Mouse (Mus musculus) embryo, embryonic 11.5 days (tissue): ENCODE data around the gene Slc1a2.

ENCODE experiments used
- DNase-seq: peaks from one replicate; pipeline ENCODE4 v3.0.0-alpha.2; 2012; ENCODE audit warnings: low read depth, low spot score

Slc1a2 gene

DNA sequence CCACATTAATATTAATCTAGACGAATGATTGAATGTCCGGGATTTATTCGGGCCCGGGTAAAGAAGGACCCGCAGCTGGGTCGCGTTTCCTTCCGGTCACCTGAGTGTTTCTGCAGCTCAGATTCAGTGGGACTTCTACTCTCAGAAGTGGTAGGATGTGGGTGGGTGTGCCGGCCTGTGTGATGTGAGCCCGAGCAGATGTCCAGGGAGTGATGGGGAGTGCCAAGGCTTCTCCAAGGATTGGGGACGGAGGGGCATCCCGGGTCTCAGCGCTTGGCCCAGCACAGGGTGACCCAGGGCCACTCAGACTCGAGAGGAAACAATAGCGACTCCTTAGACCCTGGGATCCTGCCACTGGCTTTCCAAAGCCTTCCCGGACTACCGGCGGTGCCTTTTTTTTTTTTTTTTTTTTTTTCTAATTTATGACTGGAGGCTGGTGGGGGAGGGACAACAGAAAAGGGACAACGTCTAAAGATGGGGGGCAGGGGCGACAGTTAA lies at the start of gene Slc1a2:
Slc1a2 (plus strand) TSS at position 497 of the 498 bp plus-strand sequence.
- no peak for DNase-seq

GRCm38 (mm10) chr2:102610485-102610884 lies 48.0 kb upstream of the Slc1a2 start:
- no peak for DNase-seq

GRCm38 (mm10) chr2:102616637-102617036 lies 41.8 kb upstream of the Slc1a2 start:
- DNase-seq, result no peak

DNA sequence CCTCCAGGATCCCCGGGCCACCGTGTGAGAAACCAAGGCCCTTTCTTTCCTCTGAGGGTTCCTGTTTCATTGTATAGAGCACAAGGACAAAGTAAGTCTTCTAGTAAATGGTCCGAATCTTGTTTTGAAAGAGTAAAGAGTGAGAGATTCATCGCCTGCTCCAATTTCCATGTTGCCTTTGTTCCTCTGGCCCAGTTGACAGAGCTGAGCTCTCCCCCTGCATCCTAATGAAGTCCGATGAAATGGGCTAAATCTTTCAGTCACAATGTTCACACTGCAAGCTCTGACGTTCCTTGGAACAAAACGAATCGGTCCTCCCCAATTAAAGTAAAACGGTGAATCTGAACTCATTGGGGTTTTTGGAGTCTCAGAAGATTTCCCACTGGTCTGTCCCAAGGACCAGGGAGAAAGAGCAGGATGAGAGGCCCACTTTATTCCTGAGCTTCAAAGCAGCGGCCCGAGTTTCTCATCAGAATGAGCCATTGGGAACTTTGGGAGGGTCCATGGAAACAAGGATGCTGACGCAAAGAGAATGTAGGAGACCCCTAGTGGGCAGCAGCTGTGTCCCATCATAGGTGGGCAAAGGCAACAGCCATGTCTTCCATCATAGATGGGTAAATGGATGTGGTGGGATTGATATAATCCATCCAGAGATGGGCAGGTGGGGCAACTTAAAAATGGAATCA lies 37.6 kb upstream of the Slc1a2 start:
- DNase-seq, result no peak

DNA sequence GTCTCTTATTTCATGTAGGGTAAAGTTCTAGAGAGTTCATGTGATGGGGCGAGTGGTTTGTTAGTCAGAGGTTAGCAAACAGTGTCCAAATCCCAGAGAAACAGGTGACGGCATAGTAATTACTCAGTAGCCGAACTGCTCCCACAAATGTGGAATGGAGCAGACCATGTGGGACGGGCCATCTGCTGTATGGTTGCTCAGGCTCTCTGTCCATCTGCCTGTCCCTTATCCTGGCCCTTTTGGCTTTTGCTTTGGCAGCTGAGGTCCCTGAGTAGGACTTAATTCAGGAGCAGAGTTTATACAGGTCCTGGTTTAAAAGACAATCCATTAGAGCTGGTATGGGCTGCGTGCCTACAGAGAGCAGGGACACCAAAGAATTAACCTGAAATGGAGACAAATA lies 36.3 kb upstream of the Slc1a2 start:
- no peak for DNase-seq

DNA sequence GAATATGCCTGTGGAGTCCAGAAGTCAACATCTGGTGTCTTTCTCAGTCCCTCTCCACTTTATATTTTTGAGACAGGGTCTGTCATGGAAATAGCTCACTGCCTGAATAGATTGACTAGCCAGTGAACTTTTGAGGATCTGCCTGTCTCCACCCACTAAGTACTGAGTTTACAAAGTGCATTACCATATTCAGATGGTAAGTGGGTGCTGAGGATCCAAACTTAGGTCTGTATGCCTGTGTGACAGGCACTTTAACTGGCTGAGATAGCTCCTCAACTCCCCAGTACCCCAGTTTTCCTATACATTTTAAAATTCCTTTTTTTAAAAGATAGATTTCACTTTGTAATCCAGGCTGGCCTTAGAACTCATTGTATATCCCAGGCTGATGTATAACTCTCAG lies 35.5 kb upstream of the Slc1a2 start:
- no peak for DNase-seq

DNA sequence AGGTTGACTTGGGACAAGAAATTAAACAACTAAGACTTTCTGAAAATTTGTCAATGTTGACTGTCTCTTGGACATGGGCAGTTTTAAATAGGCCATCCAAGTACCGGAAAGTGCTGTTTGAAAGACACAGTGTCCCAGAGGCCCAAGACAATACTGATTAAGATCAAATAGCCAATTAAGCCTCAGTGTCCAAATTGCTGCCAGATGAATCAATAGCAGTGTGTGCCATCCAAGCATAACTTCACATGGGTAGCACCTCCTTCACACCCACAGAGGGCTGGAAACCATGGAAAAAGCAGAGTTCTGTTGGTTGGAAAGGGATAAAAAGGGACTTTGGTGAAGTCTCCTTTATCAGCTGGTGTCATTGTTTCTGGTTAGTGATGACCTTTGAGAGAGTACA lies 33.9 kb upstream of the Slc1a2 start:
- DNase-seq, result no peak

- no peak for DNase-seq
Measured at GRCm38 (mm10) chr2:102632361-102632760, 26.1 kb upstream of the Slc1a2 start.

DNA sequence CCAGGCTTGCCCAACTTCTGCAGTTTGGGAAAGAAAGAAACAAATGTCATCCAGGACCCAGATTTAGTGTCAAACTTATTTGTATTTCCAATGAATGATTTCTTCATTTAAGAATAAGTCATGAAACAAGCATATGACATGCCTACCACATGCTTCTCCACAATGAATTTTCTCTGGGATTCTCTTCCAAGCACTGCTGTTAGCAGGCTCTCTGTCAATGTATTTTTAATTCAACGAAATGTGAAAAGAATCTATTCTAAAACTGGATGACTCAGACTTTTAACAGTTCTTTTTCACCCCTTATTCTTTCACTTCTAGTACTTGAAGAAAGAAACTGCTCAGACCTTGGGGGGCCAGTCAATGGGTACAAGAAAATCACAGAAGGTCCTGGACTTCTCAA lies 24.4 kb upstream of the Slc1a2 start:
- DNase-seq, result no peak

DNA sequence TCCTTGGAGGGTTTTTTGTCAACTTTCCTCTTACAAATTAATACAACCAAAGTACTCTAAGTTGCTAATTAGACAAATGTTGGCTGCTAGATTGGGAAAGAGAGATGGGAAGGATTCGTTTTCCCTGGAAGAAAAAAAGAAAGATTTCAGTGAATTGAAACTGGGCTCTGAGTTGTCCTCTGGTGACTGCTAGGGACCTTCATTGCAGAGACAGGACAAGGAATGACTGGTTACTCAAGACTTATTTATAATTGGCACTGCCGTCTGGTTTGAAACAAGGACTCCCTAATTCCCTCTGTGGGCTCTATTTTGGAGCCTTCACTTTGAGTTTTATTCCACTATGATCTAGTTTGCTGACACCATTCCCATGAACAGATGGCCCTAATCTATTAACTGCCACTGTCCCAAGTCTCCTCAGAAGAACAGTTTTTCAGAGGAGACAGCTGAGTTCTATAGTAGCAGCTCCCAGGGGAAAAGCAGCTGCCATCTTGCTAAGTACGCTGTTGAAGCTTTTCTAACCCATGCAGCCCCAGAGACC lies 22.9 kb upstream of the Slc1a2 start:
- DNase-seq, result no peak

DNA sequence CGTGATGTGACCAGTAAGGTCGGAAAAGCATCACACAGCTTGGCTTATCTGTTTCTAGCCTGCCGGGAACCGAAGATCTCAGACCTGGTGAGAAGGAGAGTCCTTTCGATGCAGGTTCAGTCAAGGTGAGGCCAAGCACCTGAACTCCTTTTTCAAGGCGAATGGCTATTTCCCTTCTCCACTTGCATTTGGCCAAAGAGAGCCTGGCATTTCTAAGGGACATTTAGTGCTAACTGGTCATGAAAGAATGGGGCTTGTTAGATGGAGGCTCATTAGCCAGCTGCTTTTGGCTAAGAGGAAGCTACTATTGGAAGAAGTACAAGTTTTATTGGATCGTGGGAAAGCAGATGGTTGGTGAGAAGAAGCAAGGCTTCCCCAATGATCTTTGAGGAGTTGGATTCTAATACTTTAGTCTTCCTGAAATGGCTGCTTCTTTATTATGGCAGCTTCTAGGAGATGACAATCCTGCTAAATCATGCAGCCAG lies 22.3 kb upstream of the Slc1a2 start:
- DNase-seq, result no peak

DNA sequence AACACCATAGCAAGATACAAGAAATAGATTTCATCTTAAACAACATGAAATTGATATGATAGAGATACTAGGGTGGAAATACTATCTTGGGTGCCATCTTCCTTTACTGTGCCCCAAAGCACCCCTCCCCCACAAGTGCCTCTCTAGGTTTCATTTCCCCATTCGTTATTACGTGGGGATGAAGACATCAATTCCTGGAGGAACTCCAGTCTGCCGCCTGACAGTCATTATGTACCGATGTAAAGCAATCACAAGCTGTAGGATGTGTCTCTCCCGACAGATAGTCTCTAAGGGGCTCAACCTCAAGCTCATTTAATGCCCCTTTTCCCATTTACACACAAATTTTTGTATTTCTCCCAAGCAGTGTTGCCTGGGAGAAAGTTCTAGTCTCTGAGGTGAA lies 20.3 kb upstream of the Slc1a2 start:
- DNase-seq, result no peak

- no peak for DNase-seq
Measured at GRCm38 (mm10) chr2:102638690-102639089, 19.8 kb upstream of the Slc1a2 start.

DNA sequence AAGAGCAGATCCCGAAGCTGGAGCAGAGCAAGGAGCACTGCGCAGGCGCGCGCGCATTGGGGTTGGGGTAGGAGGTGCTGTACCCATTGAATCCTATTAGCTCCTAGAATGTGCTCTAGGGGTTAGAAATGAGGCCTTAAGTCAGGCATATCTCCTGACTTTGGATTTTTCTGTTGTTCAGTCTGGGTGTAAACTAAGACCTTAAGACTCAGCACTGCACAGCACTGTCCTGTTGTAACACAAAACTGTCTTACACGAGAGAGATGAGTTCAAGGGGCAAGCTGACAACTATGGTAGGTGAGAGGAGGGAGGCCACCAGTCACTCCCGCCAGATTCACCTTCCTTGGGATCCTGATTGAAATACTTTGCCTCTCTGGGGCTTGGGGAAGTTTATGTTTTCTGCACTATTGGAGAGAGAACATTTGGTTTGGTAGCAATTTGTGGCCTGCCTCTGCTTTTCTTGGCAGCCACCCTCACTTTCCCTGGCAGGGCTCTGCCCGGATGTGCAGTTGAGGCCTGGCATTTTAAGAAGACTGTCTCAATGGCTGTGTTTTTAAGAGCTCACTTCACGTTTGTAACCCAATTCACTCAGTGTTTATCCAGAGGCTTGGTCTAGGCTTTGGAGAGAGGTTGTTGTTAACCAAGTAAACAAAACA lies 9.5 kb upstream of the Slc1a2 start:
- DNase-seq, result no peak

GRCm38 (mm10) chr2:102650322-102650721 lies 8.1 kb upstream of the Slc1a2 start:
- no peak for DNase-seq

GRCm38 (mm10) chr2:102655966-102656725 lies 2.3 kb upstream of the Slc1a2 start:
- no peak for DNase-seq

- DNase-seq, result no peak
Measured at GRCm38 (mm10) chr2:102657726-102658125, 733 bp upstream of the Slc1a2 start.

DNA sequence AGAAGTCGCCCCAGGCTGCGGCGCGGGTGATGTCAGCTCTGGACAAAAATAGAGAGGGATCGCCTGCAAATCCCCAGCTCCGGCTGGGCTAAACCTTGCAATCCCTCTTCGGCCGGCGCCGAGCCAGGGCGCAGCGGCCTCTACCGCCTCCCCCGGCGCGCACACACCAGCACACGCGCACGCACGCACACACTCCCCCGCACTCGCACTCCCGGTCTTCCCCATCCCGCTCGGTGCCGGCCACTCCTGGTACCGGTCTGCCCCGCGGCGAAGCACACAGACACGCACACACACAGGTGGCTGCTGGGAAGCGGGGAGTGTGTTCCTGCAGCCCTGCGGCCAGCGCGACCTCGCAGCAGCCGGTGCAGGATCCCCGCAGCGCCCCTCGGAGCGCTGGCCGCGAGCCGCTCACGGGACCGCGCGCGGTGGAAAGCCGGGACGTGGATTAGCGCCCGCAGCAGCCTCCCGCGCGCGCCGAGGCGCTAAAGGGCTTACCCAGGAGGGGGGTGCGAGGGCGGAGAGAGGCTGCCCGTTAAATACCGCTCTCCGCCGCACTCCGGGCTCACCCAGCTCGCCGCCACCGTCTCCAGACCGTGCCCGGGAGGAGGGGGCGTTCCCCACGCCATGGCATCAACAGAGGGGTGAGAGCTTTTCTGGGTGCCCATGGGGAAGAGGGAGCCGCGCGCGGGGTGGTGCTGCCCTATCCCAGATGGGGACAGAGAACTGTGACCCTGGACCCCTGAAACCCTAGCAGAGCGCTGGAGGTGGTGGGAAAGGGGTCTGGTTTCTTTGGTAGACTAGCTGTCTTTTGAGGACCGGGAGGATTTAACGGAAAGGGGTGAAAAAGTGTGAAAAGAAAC lies 432 bp downstream of the Slc1a2 start:
- no peak for DNase-seq

GRCm38 (mm10) chr2:102659521-102659830 lies 1.0 kb downstream of the Slc1a2 start:
- DNase-seq, result no peak

DNA sequence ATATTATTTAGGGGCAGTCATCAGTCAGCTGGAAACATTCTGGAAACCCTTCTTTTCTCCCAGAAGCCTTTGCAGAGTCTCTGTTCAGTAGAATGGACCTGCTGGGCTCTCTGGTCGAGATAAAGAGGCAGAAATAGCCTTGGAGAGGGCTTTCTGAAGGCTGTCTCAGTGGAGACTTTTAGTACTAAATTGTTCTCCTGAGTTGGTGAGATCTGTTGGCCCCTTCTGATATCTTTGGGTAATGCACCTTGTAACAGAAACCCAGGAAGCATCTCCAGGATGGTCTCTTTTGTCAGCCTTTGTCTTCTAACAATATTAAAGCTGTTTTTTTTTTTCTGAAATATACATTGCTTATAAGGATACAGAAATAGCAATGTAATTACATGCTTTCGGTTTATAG lies 2.6 kb downstream of the Slc1a2 start:
- DNase-seq, result no peak

- no peak for DNase-seq
Measured at GRCm38 (mm10) chr2:102662911-102663310, 4.5 kb downstream of the Slc1a2 start.
